Mouse (Mus musculus) kidney, postnatal 10 days (tissue): ENCODE data around the gene Hoxc9.

Experiments
- DNase-seq: peaks from one replicate; pipeline ENCODE4 v3.0.0; 2021; ENCODE audit warnings: mixed read lengths

Gene Hoxc9

GRCm38 (mm10) chr15:102978615-102979515 lies 2.6 kb downstream of the Hoxc9 start:
- peak; percentile 53 for DNase-seq

- no peak for DNase-seq
These were observed 3.7 kb downstream of the Hoxc9 start for GRCm38 (mm10) chr15:102979936-102980335.

GRCm38 (mm10) chr15:102980352-102980751 lies 4.1 kb downstream of the Hoxc9 start:
- DNase-seq: no peak

GRCm38 (mm10) chr15:102980912-102981311 lies 4.7 kb downstream of the Hoxc9 start:
- no peak for DNase-seq

GRCm38 (mm10) chr15:102981379-102982288 lies 5.4 kb downstream of the Hoxc9 start:
- peak; percentile 80 for DNase-seq

GRCm38 (mm10) chr15:102983716-102984115 lies 7.5 kb downstream of the Hoxc9 start:
- no peak for DNase-seq

GRCm38 (mm10) chr15:102984521-102984920 lies 8.3 kb downstream of the Hoxc9 start:
- DNase-seq: no peak

- no peak for DNase-seq
These were observed 8.7 kb downstream of the Hoxc9 start for GRCm38 (mm10) chr15:102984925-102985324.

- DNase-seq: peak; percentile 97
These were observed 11.0 kb downstream of the Hoxc9 start for GRCm38 (mm10) chr15:102987124-102987833.

- DNase-seq: no peak
These were observed 11.8 kb downstream of the Hoxc9 start for GRCm38 (mm10) chr15:102988078-102988477.

- DNase-seq: peak; percentile 79
These were observed 14.5 kb downstream of the Hoxc9 start, which contains the start of gene Hoxc8 for GRCm38 (mm10) chr15:102990461-102991397. Gene Hoxc8 (plus strand): TSS chr15:102990607.

GRCm38 (mm10) chr15:102991782-102992181 lies 15.5 kb downstream of the Hoxc9 start:
- DNase-seq: peak; percentile 22

- DNase-seq: no peak
These were observed 16.0 kb downstream of the Hoxc9 start for GRCm38 (mm10) chr15:102992206-102992605.

- no peak for DNase-seq
These were observed 16.6 kb downstream of the Hoxc9 start for GRCm38 (mm10) chr15:102992863-102993262.

- no peak for DNase-seq
These were observed 20.3 kb downstream of the Hoxc9 start for GRCm38 (mm10) chr15:102996548-102996947.

- no peak for DNase-seq
These were observed 21.2 kb downstream of the Hoxc9 start for GRCm38 (mm10) chr15:102997431-102997830.

- peak; percentile 69 for DNase-seq
These were observed 21.7 kb downstream of the Hoxc9 start, which contains the start of gene Hoxc6 for GRCm38 (mm10) chr15:102997939-102998355. Gene Hoxc6 (plus strand): TSS chr15:102998257.

GRCm38 (mm10) chr15:102998608-102999182 lies 22.5 kb downstream of the Hoxc9 start:
- no peak for DNase-seq

- DNase-seq: peak; percentile 95
These were observed 23.1 kb downstream of the Hoxc9 start for GRCm38 (mm10) chr15:102999183-102999831.

- peak; percentile 66 for DNase-seq
These were observed 23.7 kb downstream of the Hoxc9 start for GRCm38 (mm10) chr15:102999955-103000354.
